Mouse (Mus musculus) brain, embryonic 18.5 days (tissue): ENCODE measurements around the gene Sgsm3.

Experiments used
- DNase-seq: peaks from one replicate; pipeline ENCODE4 v3.0.0-alpha.2; 2012; ENCODE audit warnings: low read depth, low spot score

Sgsm3 gene

DNA sequence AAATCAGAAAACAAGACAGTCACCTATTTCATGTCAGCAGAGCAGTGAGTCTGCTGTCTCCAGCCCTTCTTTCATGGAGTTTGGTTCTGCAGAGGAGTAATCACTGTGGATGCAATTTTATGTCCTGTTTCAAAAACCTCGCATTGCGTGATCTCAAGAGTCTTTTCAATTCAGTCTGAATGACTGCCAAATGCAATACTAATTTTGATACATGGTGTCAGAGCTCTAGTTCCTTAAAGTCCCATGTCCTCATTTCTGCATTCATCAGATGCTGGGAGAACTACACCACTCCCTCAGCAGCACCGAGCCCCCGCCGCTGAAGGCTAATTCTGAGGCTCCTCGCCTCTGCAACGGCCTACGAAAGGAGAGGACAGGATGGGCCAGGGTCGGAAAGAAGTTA lies 46.3 kb downstream of the Sgsm3 start:
- no peak for DNase-seq

DNA sequence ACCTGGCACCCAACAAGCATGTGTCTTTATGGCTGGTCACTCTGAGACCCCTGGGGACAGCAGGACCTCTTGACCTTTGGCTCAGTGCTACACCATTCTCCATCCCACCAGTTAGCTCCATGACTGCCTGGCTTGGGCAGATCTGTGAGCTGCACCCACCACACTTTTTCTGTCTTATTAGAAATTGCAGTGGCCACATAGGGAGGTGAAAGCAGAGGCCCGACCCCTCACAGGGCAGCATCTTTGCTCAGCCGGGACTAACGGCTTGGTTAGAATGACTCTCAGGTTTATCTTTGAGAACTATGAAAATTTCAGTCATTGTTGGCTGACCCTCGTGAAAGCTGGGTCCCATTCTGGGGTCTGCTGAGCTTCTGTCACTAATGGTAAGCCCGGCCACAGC lies 49.3 kb downstream of the Sgsm3 start:
- no peak for DNase-seq

DNA sequence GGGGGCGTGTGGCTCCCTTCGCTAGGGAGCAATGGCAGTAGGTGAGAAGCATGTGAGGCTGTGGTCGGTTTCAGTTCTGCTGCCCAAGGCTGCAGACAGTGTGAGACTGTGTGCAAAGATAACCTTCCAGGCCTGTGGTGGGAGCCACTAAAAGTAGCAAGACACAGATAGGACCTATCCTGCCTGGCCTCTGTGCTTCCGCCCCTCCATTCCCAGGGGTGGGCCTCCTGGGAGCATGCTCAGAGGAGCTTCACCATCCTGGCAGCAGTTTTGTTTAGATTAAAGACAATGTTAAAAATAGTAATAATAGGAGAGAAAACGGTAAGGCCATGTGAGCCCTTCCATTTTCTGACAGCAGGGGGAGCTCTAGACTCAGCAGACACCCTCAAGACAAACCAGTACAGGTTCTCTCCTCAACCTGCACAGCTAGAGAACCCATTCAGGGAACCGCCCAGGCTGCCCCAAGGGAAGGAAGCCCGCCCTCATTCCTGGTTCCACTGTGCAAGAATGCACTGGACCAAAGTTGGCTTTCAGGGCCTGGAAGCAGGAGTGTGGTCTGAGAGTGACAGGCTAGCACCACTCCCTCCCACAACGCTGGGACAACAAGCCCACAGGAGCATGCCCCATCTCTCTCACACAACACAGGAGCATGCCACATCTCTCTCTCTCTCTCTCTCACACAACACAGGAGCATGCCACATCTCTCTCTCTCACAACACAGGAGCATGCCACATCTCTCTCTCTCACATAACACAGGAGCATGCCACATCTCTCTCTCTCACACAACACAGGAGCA lies 50.0 kb downstream of the Sgsm3 start:
- peak; percentile 34 for DNase-seq

DNA sequence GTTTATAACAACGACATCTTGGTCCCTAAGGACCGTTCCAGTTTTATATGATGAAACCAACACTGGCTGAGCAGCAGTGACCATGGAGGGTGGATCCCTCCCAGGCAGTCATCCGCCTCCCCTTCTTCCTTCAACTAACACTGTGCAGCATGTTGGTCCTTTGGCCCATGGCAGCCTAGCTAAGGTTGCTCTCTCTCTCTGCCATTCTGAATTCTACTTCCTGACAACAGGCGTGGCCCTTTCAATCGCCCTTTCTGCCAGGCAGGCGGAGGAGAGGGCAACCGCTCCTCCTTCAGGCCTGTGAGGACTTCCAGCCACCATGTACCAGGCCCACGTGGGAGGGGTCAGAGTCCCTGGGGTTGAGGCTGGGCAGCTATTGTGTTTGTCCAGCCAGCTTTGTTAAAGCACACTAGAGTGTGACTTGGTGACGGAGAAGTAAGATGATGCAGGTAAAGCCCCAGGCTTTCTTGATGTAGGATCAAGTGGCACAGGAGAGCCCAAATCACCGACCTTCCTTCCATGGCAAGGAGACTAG lies 53.4 kb downstream of the Sgsm3 start:
- no peak for DNase-seq

DNA sequence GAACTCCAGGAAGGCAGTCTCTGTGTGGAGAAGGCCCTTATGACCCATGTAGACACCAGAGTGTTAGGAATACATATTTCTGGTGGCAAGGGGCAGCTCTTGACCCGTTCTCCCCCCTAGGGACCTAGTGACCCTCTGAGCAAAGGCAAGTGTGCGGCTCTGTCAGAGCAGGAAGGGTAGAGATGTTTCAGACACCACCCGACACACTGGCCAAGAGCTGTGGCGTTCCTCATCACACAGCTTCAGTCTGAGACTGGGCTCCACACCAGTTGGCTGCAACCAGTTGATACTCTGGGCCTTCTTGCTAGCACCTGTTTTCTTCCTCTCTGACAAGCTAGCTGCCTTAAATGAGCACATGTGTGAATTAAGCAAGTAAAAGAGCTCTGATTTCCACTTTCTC lies 54.0 kb downstream of the Sgsm3 start:
- no peak for DNase-seq

DNA sequence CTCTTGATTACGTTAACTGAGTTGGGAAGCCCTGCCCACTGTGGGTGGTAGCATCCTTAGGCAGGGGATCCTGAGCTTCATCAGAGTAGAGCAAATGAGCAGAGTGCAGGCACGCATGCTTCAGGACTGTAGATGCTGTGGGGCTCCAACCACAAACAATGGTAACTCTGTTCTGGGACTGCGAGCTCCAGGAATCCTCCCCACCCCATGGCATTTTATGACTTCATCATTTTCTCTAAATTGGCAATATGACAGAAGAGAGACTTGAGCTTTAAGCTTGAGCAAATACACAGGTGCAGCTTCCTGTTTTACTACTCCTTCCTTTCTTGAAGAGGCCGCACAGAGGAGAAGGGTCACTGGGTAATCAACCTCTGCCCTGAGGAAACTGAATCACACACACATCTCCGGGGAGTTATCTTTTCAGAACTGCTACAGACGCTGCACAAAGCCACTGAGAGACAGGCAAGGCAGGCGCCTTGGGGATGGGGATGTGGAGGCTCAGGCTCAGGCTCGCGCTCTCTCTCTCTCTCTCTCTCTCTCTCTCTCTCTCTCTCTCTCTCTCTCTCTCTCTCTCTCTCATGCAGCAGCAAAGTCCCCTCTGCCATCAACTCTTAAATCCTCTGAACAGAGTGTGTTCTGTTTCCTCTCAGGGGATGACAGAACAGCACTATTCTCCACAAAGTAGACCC lies 55.5 kb downstream of the Sgsm3 start:
- DNase-seq = no peak

DNA sequence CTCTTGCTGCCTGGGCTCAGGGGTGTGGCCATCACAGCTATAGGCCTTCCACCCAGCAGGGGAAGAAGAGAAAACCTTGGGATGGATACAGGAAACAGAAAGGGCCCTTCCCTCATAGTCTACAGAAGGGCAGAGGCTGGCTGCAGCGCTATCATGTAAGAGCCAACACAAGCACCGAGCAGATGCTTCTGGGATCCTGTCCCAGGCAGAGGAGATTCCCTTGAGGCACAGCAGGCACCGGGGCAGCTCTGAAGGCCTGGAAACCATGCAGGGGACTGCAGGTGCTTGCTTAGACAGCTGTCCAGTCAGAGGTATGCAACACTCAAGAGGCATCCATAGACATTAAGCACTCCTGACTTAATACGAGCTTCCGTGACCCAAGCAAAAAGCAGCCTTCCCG lies 56.6 kb downstream of the Sgsm3 start:
- no peak for DNase-seq

DNA sequence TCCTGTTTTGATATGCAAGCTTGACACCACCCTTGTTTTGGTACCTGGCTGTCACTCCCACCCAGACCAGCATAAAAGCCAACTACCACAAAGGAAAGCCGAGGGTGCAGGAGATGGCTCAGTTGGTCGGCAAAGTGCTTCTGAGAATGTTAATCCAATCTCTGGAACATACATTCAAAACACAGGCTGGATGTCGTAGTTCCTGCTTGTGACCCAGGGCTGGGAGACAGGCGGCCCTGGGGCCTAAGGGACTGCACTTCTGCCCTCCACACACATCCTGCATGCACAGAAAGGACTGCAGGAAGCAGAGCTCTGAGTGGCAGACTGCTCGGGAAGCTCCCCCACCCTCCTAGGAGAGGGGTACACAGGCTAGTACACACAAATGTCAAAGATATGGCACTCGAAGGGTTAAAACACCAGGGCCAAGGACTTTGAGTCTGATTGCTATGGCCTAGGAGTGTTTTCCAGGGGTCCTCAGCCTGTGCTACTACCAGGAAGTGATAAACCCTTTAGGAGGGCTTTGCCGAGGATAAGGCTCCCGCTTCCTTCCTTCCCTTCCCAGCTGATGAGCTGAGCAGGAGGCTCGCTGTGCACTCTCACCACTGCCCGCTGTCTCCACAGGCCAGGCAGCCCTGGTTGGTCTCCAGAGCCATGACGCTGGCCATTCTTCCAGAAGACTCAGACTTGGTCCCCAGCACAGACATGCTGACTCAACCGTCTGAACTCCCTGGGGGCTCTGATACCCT lies 58.0 kb downstream of the Sgsm3 start:
- no peak for DNase-seq

DNA sequence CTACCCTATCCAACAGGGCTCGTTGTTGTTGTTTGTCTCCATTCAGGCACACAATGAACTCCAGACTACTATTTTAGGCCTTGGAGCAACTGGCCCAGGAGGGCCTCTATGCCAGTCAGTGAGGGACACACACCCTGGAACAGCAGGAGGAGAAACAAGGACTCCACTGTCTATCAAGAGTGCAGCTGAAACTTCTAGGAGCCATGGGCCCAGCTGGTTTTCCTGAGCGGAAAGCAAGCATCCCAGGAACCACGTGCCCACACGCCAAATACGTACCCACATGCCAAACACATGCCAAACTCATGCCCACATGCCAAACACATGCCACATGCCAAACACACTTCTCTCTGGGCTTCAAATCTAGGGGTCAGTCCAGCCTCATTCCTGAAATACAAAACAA lies 60.9 kb downstream of the Sgsm3 start:
- DNase-seq = no peak

DNA sequence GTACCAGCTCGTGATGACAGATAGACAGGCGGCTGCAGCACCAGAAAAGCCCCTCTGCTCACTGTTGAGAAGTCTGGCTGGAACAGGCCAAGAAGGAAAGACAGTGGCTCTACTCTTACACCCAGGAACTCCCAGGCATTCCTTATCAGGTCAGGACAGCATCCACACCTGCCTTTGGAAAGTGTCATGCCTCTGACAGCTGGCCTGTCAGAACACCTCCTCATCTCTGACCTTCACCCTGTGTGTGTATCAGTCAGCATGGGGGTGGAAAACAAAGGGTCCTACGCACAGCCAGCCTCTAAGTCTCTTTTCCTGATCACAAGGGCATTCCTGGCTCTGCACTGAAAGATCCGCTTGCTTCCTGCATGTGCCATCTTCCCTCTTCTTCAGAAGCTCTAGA lies 64.2 kb downstream of the Sgsm3 start:
- DNase-seq = no peak

DNA sequence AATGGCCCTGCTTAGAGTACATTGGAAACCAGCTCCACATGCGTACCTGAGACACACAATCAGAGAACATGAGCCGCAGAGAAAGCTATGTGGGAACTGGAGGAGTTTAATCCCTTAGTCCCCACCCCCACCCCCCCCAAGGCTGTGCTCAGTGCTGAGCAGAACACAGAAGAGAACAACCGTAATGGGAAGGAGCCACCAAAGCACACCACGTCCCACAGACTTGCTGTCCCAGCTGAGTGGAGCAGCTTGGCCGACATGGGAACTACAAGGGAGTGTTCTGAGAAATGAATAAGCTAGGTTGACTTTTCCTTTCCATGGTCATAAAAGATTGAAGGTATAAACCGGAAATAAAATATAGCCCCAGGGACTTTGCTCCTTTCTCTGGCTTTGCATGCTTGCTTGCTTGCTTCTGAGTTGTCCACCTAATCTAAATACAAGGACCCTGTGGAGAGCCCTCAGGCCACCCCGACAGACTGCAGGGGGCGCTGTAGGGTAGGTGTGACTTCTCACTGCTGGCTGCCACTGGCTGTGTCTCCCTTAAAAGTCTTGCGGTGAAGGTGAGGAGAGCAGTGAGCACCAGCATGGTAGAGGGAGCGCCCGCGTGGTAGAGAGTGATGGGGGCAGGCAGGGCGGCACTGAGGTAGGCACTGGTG lies 64.8 kb downstream of the Sgsm3 start:
- no peak for DNase-seq

DNA sequence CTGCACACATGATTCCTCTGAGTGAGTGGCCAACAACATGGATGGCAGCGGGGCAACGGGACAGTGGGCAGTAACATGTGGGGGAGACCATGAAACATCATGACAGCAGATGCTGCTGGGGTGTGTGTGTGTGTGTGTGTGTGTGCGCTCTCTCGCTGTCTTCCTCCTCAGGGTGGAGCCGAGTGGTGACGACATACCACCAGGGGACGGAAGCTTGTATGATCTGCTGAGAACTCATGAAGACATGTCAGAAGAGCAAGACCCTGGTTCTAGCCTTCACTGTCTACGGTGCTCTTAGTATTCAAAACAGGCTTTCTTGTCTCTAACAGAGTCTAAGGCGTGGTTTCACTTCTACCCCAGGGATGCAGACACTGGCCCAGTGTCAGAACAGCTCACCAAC lies 66.9 kb downstream of the Sgsm3 start:
- DNase-seq = no peak

DNA sequence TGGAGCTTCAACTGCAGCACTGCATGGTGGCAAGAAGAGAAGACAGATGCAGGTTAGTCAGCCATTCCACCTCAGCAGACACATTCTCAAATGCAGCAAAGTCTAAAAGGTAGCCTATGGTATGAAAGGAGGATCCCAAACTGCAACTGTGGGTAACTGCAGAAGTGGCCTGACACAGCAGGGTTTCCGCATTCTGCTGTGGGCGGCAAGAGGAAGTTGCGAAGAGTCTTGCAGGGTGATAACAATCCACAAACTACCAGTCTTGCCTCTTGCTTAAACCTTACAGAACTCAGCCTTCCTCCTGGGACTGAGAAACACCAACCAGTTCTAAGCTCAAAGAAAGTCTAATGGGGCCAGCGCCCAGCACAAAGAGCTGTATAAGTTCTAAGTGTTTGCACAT lies 67.8 kb downstream of the Sgsm3 start:
- DNase-seq = no peak

DNA sequence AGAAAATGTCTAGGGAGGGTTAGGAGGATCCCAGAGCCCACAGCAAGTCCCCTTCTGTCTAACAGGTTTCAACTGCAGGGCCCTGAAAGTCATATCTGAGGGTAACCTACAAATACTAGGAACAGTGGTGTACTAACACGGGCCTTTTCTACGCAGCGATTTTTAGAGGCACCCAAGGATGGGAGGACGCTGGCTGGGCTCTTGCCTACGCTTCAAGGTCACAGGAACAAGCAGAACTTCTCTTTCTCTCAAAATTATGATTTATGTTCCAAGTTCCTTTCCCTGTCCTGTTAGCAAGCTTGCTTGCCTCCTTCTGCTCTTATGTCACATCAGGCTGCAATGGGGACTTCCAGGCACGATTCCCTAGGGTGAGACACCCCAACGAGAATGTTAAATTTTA lies 68.5 kb downstream of the Sgsm3 start:
- DNase-seq = no peak

DNA sequence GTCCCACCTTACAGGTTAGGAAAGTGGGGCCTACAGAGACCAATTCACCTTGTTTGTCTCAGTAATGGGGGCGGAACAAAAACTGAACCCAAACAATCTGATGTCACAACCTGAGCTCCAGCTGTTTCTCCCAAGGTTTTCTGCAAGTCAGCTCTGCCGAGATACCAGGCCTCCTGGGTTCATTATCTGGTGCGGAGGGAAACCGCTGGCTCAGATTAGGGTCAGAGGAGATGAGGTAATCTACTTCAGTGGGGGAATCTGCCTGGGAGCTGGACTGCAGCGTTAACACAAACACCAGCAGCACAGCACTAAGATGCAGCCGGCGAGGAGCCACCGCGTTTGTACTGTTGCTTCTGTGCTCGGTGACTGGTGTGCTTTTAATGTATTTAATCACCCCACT lies 69.9 kb downstream of the Sgsm3 start:
- DNase-seq = no peak

DNA sequence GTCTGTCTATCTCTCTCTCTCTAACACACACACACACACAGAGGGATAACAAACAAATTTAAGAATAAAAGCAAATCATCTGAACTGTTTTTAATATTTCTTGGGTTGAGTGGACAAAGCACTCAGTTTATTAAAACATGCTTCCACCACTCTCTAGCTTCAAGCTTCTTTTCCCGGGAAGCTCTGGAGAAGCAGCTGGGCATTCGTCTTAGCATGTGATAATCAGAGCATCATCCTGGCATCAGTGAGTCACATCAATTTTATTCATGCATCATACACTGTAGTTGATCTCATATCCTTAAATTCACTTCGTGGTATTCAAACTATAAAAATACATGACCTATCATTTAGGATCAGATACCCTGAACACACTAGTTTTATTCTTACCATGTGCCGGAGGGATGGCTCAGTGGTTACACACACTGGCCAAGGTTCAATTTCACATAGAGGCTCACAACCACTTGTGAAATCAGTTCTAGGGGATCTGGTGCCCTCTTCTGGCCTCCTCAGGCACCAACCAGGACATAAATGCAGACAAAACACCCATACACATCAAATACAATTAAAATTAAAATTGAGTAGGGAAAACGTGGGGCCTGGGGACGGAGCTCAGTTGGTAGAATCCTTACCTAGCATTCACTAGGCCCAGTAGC lies 72.0 kb downstream of the Sgsm3 start:
- DNase-seq = no peak

DNA sequence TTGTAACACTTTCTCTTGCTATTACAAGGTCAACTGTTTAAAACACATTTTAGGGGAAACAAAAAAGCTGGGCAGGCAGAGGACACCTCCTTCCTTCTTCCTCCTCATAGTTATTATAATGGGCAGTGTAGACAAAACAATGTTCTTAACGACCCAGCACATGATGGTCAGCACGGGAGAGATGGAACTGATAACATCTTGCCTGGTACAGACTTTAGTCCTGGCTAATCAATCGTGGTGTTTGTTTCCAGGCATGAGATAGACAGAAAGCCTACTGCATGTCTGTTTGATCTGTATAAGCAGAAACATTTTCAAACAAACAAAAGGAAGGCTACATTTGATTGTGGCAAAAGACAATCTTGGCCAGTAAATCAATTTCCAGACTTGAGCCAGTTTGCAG lies 72.9 kb downstream of the Sgsm3 start:
- DNase-seq = no peak

DNA sequence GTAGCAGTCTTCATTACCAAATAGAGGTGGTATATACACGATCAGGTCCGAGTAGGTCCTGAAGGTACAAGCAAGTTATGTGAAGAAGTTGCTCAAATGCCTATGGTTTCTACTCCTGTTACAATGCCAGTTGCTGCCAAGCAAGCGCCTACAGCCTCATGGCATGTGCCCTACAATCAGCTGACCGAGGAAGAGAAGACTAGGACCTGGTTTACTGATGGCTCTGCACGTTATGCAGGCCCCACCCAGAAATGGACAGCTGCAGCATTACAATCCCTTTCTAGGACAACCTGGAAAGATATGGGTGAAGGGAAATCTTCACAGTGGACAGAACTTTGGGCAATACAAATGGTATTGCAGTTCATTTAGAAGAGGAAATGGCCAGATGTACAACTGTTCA lies 74.9 kb downstream of the Sgsm3 start:
- DNase-seq = no peak

DNA sequence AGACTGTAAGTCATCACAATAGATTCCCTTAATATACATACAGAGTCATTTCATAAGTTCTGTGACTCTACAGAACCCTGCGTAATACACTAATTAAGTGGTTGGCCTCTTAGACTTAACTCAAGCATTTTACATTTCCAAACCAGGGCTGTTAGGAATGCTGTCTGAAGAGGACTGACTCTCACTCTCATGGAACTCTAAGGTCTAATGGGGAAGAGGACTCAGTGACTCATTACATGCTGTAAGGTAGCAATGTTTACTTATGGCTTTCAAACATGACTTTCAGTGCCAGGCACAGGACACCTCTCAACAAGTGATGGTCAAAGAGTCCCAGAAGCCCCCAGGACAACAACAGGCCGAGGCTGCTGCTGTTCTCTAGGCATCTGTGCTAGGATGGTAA lies 77.9 kb downstream of the Sgsm3 start:
- DNase-seq = no peak

DNA sequence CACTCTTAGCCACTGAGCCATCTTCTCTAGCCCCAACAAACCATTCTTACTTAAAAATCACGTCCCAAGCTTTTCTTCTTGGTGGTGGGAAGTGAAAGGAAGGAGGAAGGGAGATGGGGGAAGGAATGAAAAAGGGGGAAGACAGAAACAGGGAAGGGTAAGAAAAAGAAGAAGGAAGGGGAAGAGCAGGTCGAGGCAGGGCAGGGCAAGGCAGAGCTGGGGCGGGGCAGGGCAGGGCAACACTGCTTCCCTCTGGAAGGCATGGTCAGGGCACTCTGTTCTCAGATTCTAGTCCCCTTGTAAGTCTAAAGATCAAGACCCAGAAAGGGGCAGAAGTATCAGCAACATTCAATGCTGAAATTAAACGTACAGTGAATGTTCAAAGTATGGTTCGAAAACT lies 80.2 kb downstream of the Sgsm3 start:
- no peak for DNase-seq

DNA sequence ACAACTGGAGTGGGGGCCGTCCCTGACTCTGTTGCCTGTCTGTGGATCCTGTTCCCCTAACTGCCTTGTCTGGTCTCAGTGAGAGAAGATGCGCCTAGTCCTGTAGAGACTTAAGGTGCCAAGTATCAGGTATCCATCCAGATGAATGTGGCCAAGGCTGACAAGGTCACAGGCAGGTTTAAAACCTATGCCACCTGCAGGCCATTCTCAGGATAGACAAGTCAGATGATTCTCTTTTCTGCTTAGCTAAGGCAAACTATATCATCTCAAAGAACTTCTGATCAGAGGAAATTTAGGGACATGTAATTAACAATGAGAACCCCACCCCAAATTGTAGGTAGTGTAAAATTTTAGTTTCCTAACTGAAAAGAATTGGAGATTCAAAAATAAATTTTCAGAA lies 83.4 kb downstream of the Sgsm3 start:
- no peak for DNase-seq
